Mouse (Mus musculus) liver (tissue): ENCODE measurements at regions not wholly inside any gene's neighbourhood (a gene's known extent, or its start where the extent isn't known, plus 50 kb on each side); places are given as distances from the start of the nearest gene placed in this dataset.

Source experiments
- DNase-seq: peaks from one replicate; pipeline ENCODE4 v3.0.0-alpha.2; 2020; ENCODE audit warnings: mixed read lengths

- no peak for DNase-seq
Observed at GRCm38 (mm10) chr11:92743191-92743590, 354.6 kb upstream of the Car10 start.

GRCm38 (mm10) chr11:92758383-92758964 lies 339.4 kb upstream of the Car10 start:
- DNase-seq, result no peak

- no peak for DNase-seq
Observed at GRCm38 (mm10) chr11:92769936-92770335, 327.9 kb upstream of the Car10 start.

GRCm38 (mm10) chr11:92772916-92773569 lies 324.8 kb upstream of the Car10 start:
- DNase-seq, result no peak

DNA sequence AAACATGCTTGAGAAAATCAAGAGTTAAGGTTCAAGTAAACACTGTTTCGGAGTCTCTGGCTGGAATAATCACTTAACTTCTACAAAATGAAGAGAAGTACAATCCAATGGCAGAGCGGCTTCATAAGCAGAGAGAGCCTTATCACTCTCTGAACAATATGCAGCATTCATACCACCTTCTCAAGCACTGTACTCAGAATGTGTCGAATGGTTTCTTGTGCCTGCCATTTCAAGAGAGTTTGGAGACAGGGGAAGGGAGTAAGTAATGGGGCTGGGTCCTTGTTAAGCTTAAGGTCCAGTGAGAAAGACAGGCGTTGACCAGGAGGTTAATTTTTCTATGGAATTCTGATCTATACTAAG lies 324.3 kb upstream of the Car10 start:
- no peak for DNase-seq

- DNase-seq, result peak; percentile 3
Observed at GRCm38 (mm10) chr11:92774780-92775179, 323.0 kb upstream of the Car10 start.

- DNase-seq, result no peak
Observed at GRCm38 (mm10) chr11:92799267-92799666, 298.6 kb upstream of the Car10 start.
